Mouse (Mus musculus) layer of hippocampus, adult 9-11 months (tissue): ENCODE results near the gene Pcyt1a.
"Not testable (repeated sequence)": the region's sequence is repeated elsewhere in the genome, so short reads cannot be mapped to it uniquely, and the experiment has no call there.

ENCODE experiments used
- DNase-seq: peaks from one replicate; pipeline ENCODE4 v3.0.0; 2022

Pcyt1a gene

DNA sequence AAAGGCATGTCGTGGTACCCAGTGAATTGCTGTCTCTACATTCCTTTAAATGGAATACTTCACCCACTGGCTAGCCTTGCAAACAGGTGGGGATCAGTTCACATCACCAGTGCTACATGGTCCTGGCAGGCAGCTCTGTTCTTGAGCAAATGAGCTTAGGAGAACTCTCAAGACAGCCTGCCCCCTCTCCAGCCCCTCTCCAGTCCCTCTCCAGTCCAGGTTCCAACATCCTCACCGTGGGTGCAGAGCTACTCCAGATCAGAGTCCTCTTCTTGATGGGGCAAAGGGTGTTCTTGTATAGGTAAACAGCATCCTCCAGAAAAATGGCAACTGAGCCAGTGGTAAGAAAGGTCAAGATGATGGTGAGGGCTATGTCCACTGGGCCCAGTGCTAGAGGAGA is 48.7 kb downstream of the Pcyt1a start:
- DNase-seq, result no peak

DNA sequence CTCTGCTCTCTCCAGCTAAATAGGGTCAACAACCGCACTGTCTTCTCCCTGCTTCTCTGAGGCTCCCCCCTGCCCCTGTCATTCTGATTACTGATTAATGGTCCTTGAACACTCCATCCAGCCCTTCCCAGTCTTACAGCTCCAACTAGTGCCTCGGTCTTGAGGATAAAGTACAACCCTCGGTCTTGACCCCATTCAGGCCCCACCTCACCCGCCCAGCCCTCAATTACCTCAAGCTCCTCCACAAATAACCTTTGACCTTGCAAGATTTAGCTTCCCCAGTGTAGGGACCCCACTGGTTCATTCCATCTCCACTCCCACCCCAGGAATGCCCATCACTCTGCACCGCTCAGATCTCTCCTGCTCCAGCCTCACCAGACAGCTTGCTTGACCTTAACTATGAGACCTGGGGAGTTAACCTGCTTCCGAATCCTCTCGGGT is 53.7 kb downstream of the Pcyt1a start:
- no peak for DNase-seq

DNA sequence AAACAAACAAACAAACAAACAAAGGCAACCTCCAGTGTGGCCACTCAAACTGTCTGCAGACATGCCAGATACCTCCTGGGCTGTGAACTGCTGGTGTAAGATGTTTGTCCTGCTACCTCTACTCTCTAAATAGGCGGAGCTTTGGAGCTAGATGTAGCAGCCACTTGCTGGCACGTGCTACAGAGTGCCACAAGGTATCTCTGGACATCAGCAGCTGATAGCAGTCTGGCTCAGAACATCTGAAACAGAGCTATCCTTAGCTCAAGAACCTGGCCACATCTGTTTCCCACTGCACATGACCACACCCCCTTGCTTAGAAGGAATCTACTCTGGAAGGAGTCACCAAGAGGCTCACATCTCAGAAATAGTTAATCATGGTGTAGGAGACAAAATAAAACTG is 54.5 kb downstream of the Pcyt1a start:
- DNase-seq, result no peak

DNA sequence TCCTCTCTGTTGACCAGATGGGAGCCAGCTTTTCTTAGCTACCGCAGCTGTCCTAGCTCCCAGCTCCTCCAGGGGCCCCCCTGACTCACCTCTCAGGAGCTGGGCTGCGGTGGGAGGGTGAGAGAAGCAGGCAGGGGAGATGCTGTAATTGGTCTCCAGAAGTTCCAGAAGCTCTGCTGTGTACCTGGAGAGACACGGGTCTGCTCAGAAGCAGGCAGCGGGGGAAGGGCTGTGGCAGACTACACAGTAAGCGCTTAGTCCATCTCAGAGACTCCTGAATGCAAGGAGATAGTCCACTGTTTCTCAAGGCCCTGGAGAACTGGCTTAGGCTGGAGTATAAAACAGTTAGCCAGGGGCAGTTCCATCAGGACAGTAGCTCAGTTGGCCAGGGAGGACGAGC is 55.3 kb downstream of the Pcyt1a start:
- DNase-seq, result no peak

DNA sequence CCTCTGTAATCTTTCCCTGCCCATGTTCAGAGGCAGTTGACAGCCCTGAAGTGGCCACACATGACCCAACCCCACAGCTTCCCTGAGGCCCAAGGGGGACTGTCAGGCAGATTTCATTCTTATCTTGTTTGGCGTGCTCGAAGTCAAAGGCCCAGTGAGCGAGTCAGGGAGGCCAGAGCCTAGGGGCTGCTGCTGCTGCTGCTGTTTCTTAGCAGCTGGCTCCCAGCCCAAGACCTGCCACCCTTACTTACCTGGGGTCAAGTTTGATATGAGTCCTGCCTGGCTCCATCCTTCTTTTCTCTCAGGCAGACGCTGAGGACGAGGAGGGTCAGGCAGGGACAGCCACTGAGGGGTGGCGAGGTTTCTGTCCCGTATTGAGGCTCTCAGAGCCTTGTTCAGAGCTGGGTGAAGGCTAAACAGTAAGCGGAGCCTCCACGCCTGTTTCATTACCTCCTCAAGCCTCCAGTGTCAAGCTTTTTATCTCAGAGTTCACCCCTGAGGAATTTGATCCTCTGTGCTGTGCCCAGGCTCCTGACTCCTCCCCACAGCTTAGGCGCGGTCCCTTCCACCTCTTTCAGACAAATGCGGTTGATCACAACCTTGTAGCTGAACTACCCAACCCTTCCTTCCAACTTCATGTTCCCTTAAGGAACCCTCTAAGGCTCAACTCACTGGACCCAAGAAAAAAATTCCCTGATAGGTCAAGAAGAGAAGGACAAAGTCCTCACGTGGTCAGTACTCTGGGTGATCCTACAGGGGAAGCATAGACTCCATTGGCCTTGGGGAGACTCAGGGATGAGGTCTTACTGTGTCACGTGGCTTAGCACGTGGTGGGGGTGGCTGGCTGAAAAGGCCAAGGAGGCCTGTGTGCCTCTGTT is 56.8 kb downstream of the Pcyt1a start, which contains the start of gene Slc51a:
Slc51a (minus strand) TSS at position 646 of the 878 bp plus-strand sequence.
- DNase-seq, result no peak

GRCm38 (mm10) chr16:32488939-32489338 is 58.2 kb downstream of the Pcyt1a start:
- no peak for DNase-seq

DNA sequence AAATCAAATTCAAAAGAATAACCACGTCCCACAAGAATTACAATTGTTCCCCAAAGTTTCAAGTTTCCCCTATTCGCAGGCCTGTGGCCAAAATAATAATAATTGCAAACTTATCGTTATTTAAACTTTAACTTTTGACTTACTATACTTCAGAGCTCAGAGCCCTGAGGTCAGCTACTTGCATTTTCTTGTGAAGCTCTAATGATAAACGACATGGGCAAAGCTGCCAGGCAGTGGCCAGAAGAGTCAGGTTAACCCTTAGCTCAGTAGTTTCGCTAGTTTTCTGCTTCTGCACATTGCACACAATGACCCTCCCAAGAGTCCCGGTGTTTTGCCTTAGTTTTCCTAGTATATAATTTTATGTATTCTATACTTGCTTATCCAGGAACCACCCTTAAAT is 63.6 kb downstream of the Pcyt1a start:
- not testable (repeated sequence) for DNase-seq

DNA sequence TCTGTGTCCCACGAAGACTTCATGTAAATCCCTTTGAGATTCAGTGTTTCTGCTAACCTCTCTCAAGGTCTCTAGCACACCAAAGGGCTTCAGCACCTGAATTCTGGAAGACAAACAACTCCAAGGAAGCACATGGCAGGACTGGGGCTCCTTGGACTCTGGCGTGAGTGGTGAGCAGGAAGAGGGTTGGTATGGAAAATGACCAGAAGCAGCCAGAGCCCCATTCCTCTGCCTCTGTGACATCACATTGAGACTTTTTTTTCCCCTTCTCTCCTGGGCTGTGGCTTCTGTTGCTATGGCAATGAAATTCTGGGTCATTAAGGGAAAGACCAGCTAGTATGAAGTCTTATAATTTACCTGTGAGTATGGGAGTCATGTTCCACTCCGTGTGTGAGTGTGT is 65.2 kb downstream of the Pcyt1a start, which contains the start of gene Zdhhc19:
Zdhhc19 (plus strand) TSS at position 301 of the 400 bp plus-strand sequence.
- no peak for DNase-seq

GRCm38 (mm10) chr16:32498996-32499395 is 68.3 kb downstream of the Pcyt1a start:
- no peak for DNase-seq

DNA sequence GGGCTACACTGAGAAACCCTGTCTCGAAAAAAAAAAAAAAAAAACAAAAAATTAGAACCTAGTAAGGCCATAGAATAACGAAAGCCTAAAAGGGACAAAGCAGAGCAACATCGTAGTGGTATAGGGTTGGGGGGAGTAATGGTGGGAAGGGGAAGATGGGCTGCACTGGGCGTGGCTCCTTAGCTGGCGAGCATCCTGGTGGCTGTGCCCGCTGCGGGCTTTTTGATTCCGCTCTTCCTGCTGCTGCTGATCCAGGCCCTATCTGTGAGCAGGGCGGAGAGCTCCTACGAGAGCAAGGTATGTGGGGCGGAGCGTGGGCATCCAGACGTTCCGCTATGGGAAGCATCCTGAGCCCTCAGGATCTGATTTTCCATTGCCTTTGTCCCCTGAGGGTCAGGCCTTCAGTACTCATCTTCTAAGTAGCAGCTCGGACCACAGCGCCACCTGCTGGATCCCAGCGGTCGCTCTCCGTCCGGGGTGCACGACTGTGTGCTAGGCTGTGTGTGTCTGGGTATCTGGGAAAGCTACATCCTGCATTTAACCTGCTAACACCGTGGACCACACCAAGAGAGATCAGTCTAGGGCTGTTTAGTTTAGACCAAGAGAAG is 68.8 kb downstream of the Pcyt1a start:
- peak; percentile 87 for DNase-seq

- DNase-seq, result no peak
Observed at GRCm38 (mm10) chr16:32501459-32501858, 70.7 kb downstream of the Pcyt1a start.

- no peak for DNase-seq
Observed at GRCm38 (mm10) chr16:32502621-32503335, 72.1 kb downstream of the Pcyt1a start.

- no peak for DNase-seq
Observed at GRCm38 (mm10) chr16:32503633-32504032, 72.9 kb downstream of the Pcyt1a start.

DNA sequence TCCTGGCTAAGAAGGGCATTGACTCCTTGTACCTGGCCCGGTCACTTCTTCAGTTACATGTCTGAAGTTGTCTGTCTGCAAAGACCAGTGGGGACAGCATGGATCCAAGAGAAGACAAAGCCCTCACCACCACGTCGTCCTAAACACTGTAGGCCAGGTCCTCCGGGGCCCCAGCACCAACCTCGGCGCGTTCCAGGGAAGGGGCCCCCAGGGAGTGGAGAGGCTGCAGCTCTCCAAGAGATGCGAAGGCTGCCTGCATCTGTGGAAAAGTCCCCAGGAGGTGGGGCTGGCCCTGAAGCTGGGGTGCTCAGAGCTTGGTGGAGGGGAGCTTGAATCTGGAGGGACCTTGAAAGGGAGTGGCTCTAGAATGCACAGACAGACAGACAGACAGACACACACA is 75.6 kb downstream of the Pcyt1a start:
- no peak for DNase-seq

DNA sequence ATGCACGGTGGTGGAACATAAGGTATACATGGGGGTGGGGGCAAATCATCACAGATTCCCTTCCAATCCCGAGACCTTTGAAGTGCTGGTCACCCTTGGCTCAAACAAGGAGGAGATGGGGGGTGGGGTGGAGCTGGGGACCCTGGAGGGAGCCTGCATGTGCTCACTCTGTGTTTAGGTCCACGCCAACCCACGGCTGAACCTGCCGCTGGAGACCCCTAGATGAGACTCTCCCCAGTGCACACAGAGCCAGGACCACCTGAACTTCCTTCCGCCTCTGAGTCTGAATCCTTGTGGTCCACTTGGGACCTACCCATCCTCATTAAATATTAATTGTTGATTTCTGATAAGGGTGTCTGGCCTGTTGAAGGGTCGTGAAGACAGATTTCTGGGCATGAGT is 76.1 kb downstream of the Pcyt1a start:
- DNase-seq, result no peak

DNA sequence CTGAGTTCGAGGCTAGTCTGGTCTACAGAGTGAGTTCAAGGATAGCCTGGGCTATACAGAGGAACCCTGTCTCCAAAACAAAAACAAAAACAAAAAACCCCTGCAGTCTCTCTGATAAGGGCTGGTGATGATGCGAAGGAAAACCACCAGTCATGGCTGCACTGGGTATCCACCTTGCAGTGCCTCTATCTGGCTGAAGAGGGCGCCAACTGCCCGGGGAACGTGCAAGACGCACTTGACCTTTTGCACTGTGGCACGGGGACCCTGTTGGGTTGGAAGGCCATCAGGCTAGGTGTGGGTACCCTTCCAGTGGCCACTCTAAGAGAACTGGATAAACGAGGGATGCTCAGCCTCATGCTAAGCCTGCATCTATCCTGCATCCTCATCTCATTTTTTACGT is 76.7 kb downstream of the Pcyt1a start:
- DNase-seq, result no peak

- DNase-seq, result no peak
Observed at GRCm38 (mm10) chr16:32508035-32508434, 77.3 kb downstream of the Pcyt1a start.

DNA sequence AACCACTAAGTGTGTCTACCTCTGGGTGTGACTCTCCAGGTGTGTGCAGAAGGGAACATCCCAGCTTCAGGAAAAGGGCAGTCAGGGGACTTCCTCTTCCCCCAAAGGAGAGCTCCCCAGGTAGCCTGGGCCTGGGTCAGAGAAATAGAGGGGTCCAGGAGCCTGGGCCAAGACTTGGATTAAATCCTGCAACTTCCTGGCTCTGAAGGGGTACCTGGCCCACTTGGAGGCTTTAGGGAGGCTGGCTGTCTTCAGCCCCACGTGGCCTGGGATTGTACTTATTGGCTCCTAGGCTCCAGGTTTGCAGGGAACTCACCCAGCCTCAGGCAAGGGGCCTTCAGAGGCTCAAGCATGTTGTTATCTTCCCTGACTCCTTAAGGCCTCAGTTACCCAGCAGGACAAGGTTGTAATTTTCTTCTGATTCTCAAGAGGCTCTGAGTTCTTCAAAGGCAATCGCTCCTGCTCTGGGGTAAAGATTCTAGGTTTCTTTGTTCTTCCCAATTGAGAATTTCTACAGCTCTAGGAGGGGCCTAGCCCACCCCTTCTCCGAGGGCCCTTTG is 77.9 kb downstream of the Pcyt1a start:
- DNase-seq, result no peak

GRCm38 (mm10) chr16:32509066-32509942 is 78.6 kb downstream of the Pcyt1a start:
- no peak for DNase-seq

GRCm38 (mm10) chr16:32510399-32511337 is 79.9 kb downstream of the Pcyt1a start:
- DNase-seq, result no peak

DNA sequence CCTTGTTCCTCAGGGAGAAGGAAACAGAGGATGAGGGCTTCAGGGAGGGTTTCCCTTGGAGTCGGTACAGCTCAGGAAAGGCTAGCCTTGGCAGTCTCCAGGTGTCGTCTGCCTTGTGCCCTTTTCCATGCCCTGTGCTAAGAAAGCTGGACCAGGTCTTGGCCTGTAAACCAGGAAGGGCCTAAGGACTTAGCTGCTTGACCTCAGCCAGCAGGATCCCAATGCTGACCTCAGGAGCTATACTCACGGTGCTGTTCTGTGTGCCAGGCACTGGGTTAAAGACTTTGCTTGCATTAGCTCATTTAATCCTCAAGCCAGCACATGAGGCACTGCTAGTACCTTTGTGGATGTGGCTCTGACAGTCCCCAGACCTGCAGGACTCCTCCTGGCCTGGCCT is 80.6 kb downstream of the Pcyt1a start:
- no peak for DNase-seq
